Mouse (Mus musculus) kidney, postnatal 0 days (tissue): ENCODE measurements around the gene Smtn. TPM values are rescaled to one million over a fixed set of nuclear protein-coding genes. Genes with fewer than 3 reads are reported as not detected.
A peak's percentile ranks its signal among the peaks of the same experiment; 100 is the strongest.

Experiments used
- ATAC-seq: fragments of 200-750 bp; cut with Nextera tagmentation; replicated peaks from 2 replicates; pipeline ENCODE4 v1.8.0; 2017; ENCODE audit warnings: low read depth, moderate number of reproducible peaks, moderate TSS enrichment, moderate library complexity; ENCODE audit not compliant: low FRiP score
- DNase-seq: peaks from one replicate; pipeline ENCODE4 v3.0.0-alpha.2; 2016; ENCODE audit warnings: low spot score
- H3K27ac ChIP-seq: fragments of 300-500 bp; sonication (generic); 2 replicates; pipeline ENCODE4 v1.5.1; 2014; ENCODE audit warnings: mild to moderate bottlenecking
- H3K27me3 ChIP-seq: fragments of 300-500 bp; sonication (generic); 2 replicates; pipeline ENCODE4 v1.6.1; 2014; ENCODE audit warnings: low read length, mixed read lengths; ENCODE audit not compliant: insufficient read depth
- H3K36me3 ChIP-seq: fragments of 300-500 bp; sonication (generic); 2 replicates; pipeline ENCODE4 v1.6.1; 2014; ENCODE audit warnings: low read length, mixed read lengths; ENCODE audit not compliant: insufficient read depth
- H3K4me1 ChIP-seq: fragments of 300-500 bp; sonication (generic); replicated peaks from 2 replicates; pipeline ENCODE4 v1.6.1; 2014; ENCODE audit warnings: antibody characterized with exemption, low read length, mixed read lengths; ENCODE audit not compliant: insufficient read depth
- H3K4me2 ChIP-seq: fragments of 300-500 bp; sonication (generic); 2 replicates; pipeline ENCODE4 v1.6.1; 2014; ENCODE audit warnings: mild to moderate bottlenecking, low read length, moderate library complexity, mixed read lengths
- H3K4me3 ChIP-seq: fragments of 300-500 bp; sonication (generic); replicated peaks from 2 replicates; pipeline ENCODE4 v1.5.1; 2014; ENCODE audit warnings: low read depth, low read length
- H3K9ac ChIP-seq: fragments of 300-500 bp; sonication (generic); 2 replicates; pipeline ENCODE4 v1.6.1; 2014; ENCODE audit warnings: low read depth, low read length
- H3K9me3 ChIP-seq: fragments of 300-500 bp; sonication (generic); replicated peaks from 2 replicates; pipeline ENCODE4 v1.6.1; 2016; ENCODE audit warnings: low read length, inconsistent platforms, mixed read lengths
- CTCF ChIP-seq: IDR thresholded peaks from 2 replicates; pipeline ENCODE4 v1.5.1; 2016; ENCODE audit warnings: antibody characterized with exemption, low read depth, mild to moderate bottlenecking, moderate library complexity
- WGBS: fragments of 180-500 bp; shearing (Covaris S2); extraction: QIAGEN DNeasy Blood & Tissue Kit; methylation state at CpG from one replicate; pipeline ENCODE4 v1.1.7; 2014; 5-methylcytosine and 5-hydroxymethylcytosine counted together
- polyA plus RNA-seq: library from polyadenylated mRNA; unstranded; fragments of >200 nt; fragmentation: Nextera tagmentation; extraction: Ambion mirVana; gene quantifications from 2 replicates; pipeline ENCODE4 v1.2.1, GENCODE M21; 2015

Gene Smtn
- polyA plus RNA-seq, 1 experiment from 2014 or later = 86.4 TPM

DNA sequence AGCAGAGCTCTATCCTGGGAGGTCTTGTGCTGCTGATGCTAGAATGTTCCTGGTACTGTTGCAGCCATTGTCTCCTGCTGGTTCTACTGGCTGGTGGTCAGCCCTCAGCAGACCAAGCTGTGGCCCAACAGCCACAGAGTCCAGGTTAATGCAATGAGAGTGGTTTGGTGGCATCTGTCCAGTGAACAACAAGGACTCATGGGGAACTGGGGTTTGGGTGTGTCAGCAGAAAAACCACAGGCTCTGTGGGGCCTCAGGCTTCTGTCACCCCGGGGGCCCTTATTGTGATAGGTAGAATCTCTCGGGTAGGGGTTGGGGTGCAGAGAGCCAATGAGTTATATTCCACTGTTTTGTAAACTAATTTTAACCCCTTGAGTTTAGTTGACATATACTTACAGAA lies 30.1 kb downstream of the Smtn start:
- H3K4me1 ChIP-seq = no peaks in the 10 kb centered on the region
- no peak for ATAC-seq
- 98% methylated on average over 2 of the region's 2 CpGs for WGBS

DNA sequence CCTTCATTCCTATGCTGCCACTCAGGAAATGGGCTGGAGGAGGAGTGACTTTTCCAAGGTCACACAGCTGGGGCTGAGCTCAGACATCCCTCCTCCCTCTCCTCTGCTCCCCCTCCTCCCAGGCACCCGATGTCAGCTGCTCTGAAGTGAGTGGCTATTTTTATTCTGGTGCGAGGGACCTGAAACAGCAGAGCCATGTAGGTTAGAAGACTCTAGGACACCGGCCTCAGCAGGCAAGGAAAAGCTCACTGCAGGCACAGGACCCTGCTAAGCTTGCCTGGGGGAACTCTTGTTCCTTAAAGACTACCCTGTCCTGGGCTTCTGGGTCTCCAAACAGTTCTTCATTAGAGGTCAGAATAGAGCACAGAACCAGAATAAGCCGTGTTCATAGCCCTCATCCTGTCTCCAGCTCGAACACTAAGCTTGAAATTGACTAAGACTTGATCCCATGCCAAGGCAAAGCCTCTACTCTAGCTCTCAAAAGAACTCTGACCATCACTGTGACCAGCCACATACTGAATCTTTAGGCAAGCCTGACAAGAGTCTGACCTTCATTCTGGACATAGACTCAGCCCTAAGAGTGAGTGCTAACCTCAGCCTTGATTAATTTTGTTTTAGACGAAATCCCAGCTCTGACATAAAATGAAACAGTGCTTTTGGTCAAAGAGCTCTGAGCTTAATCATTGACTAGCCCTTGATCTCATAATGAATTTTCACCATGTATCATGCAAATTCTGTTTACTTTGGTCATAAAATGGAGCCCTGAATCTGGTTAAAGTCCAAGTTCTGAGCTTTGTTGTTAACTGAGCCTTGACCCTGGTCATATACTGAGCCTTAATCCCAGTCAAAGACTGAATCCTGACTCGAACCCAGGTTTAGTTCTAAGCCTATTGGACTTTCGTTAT lies 31.0 kb downstream of the Smtn start:
- H3K9ac ChIP-seq = no peak overlapping the region
- 0 out of 2 replicates have a peak overlapping the region, but pooled peaks have one; percentile 9 for H3K27ac ChIP-seq
- H3K27me3 ChIP-seq = no peaks in the 10 kb centered on the region
- H3K4me1 ChIP-seq = no peaks in the 10 kb centered on the region
- 58% methylated on average over 8 of the region's 8 CpGs for WGBS
- no peak for DNase-seq
- H3K36me3 ChIP-seq = no peaks in the 10 kb centered on the region
- no peaks in the 10 kb centered on the region for H3K9me3 ChIP-seq
- no peak for ATAC-seq
- H3K4me2 ChIP-seq = no peak overlapping the region
- TF ChIP-seq CTCF = no peak
- H3K4me3 ChIP-seq = no peak overlapping the region

More for the DNA sequence above, 30.1 kb downstream of the Smtn start:
- H3K9me3 ChIP-seq = no peaks in the 10 kb centered on the region
- H3K27me3 ChIP-seq = no peaks in the 10 kb centered on the region
- no peak for TF ChIP-seq CTCF
- no peak overlapping the region for H3K9ac ChIP-seq
- no peak overlapping the region for H3K27ac ChIP-seq
- H3K4me2 ChIP-seq = no peak overlapping the region
- DNase-seq = no peak
- no peaks in the 10 kb centered on the region for H3K36me3 ChIP-seq
- no peak overlapping the region for H3K4me3 ChIP-seq

DNA sequence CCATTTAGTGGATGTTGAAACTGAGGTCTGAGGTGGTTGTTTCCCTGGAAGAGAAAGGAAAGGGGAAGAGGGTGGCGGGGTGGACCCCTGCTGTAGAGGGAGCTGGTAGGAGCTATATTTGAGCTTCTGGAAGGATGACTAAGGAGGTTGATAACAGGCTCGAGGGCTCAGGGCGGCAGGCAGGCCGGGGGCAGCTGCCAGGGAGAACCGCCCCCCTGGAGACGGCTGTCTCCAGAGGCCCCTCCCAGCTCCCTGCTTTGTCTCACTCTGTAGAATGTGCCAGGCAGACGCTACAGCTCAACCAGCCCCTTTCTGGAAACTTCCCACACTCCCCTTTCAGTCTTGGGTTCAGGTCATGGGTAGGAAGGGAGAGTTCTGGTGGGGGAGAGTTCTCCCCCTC lies 32.2 kb downstream of the Smtn start:
- ATAC-seq = no peak
- WGBS = 48% methylated on average over 7 of the region's 7 CpGs

DNA sequence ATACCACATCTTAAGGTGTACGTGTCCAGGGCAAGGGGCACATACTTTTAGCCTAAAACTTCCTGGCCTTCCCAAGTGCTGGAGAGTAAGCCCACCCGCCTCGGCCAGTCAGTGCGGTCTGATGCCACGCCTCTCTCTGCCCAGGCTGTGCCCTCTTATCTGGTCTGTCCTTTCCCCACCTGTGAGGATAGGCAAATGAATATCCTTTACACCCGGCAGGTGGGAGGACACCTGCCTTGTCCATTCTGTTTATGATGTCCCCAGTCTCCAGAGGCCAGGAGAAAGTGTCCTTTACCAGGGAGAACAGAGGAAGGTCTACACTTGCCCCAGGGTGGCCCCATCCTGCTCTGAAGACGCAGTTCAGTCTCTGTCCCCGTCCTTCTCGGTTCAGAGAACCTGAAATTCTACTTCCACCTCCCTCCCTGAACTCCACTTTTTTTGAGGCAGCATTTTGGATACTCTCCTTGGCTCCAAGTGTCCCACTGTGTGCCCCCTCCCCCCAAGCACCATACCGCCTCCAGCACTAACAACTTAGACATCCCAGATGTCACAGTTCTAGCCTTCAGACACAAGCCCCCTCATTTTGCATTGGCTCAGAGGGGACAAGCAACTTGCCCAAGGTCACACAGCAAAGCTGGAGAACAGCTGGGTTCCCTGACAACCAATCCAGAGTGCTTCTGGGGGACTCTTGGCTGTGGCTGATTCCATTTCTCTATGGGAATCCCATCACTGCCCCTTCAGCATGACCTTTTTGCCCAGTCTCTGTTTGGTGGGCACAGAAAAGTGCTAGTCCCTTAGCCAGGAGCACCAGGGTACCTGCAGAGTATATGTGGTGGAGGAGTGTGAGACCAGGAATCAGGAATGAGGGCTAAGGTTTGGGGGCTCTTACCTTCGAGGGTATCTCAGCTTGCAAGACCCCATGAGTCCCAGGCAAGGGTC lies 36.4 kb downstream of the Smtn start:
- Histone ChIP-seq H3K4me3 (no peak overlapping the region; the same call in 1 of the 2 replicates), H3K27me3 (no peaks in the 10 kb centered on the region), H3K9ac (no peak overlapping the region), H3K4me2 (peak overlapping the region; percentile 37; the same call in 1 of the 2 replicates), H3K36me3 (no peaks in the 10 kb centered on the region), H3K9me3 (no peaks in the 10 kb centered on the region), H3K27ac (no peak overlapping the region), H3K4me1 (no peaks in the 10 kb centered on the region)
- TF ChIP-seq CTCF = no peak
- ATAC-seq (0 out of 2 replicates have a peak, but pooled peaks have one; percentile 27), DNase-seq (no peak)
- 65% methylated on average over 11 of the region's 11 CpGs for WGBS

More for the DNA sequence above, 32.2 kb downstream of the Smtn start:
- Histone ChIP-seq H3K9ac (no peak overlapping the region), H3K4me1 (no peaks in the 10 kb centered on the region), H3K36me3 (no peaks in the 10 kb centered on the region), H3K9me3 (no peaks in the 10 kb centered on the region), H3K4me2 (no peak overlapping the region), H3K4me3 (no peak overlapping the region), H3K27me3 (no peaks in the 10 kb centered on the region), H3K27ac (no peak overlapping the region)
- DNase-seq = no peak
- TF ChIP-seq CTCF = no peak

DNA sequence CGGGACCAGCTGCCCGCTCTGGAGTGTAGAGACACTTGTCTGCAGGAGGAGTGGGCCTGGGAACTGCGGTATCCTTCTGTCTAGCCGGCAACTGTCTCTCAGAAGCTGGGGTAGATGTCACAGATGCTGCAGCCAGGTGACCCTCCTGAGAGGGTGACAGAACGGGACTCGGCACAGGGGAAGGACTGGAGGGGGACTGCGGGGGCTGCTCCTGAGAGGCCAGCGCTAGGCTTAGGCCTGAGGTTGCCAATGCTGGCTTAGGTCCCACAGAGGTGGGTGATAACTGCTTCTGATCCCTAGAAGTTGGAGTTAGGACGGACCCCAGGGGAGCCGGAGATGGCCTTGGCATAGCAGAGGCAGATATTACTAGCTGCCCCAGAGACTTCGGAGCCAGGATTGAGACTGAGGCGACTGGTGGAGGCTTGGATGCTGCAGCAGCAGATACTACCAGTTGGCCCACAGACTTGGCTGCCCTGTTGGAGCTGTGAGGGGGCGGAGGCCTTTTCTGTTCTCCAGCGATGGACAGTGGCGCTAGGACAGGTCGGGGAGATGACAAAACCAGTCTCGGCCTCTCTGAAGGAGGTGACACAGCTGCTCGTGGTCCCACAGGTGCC lies 37.8 kb downstream of the Smtn start:
- 75% methylated on average over 18 of the region's 18 CpGs for WGBS
- TF ChIP-seq CTCF = no peak
- Histone ChIP-seq H3K27ac (no peak overlapping the region), H3K4me3 (no peak overlapping the region), H3K4me1 (no peaks in the 10 kb centered on the region), H3K27me3 (no peaks in the 10 kb centered on the region), H3K36me3 (no peaks in the 10 kb centered on the region), H3K9ac (no peak overlapping the region), H3K4me2 (no peak overlapping the region), H3K9me3 (no peaks in the 10 kb centered on the region)
- DNase-seq (no peak), ATAC-seq (no peak)

DNA sequence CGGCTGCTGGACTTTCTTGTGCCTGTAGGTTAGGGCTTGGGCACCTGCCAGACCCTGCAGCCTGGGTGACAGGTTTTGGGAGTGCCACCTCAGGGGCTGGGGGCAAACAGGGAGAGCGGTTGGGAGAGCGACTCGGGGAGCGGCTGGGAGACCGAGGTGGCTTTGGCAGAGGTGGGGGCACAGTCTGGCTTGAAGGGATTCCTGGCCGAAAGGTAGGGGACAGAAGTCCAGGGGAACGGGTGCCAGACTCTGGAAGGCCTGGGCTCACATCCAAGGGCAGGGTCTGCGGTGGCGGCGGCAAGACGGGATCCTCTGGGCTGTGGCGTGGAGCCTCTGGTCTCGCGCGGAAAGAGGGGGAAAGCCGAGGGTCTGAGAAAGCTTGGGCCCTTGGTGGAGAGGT lies 38.4 kb downstream of the Smtn start:
- no peak for TF ChIP-seq CTCF
- Histone ChIP-seq H3K4me2 (no peak overlapping the region), H3K27me3 (no peaks in the 10 kb centered on the region), H3K9me3 (no peaks in the 10 kb centered on the region), H3K27ac (no peak overlapping the region), H3K9ac (no peak overlapping the region), H3K36me3 (no peaks in the 10 kb centered on the region), H3K4me3 (no peak overlapping the region), H3K4me1 (no peaks in the 10 kb centered on the region)
- DNase-seq (no peak), ATAC-seq (no peak)
- WGBS = 82% methylated on average over 17 of the region's 17 CpGs
